Mouse (Mus musculus) heart, postnatal 10 days (tissue): ENCODE data around the gene Zfpm1. TPM values are rescaled to one million over a fixed set of nuclear protein-coding genes. Genes with fewer than 3 reads are reported as not detected.

ENCODE experiments used
- DNase-seq, 2 experiments: peaks; one replicate each; pipeline ENCODE4 v3.0.0; 2021
- intact Hi-C: fragments of 180-260 bp; cut with DNase I; formaldehyde crosslinking; loops from one replicate; pipeline ENCODE4 v1.15.1; 2025
- total RNA-seq, 2 experiments: library from RNA; stranded (reverse); gene quantifications; 2 replicates each; pipeline ENCODE4 v1.2.3; 2021

Gene Zfpm1
- total RNA-seq, 2 experiments from 2014 or later = 35.3 to 38.0 TPM

DNA sequence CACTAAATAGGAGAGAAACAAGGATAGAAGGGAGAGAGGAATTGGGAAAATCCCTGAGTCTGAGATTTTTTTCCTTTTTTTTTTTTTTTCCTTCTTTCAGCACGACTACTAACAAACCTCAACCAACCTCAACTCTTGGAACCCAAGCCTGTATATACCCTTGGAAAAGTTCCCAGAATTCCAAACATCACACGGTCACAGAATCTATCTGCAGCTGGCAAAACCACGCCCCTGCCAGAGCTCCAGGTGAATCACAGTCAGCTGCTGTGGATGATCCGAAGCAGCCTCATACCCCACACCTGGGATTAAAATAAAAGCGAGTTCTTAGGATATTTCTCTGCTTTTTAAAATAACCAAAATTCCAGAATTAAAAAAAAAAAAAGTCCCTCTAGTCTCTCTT is 60.4 kb downstream of the Zfpm1 start:
- DNase-seq = no peak
- intact Hi-C loops = no loop called here

DNA sequence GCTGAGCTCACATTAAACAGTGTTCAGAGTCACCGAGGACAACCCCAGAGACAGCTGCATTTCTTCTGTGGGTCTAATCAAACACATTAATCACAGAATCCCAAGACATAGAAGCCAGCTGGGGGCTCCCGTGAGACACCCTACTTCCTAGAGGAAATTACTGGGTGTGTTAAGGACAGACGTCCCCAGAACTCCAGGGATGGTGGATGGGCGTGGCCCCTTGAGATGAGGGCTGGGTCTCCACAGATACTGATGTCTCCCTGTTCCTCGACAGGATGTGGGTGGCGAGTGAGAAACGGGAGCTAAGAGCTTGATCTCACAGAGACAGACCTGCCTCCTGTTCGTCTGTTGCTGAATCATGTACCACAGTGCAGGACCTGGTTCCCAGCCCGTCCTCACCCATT is 60.9 kb downstream of the Zfpm1 start:
- intact Hi-C loops = no loop called here
- DNase-seq = peak; percentile 65 to 71

DNA sequence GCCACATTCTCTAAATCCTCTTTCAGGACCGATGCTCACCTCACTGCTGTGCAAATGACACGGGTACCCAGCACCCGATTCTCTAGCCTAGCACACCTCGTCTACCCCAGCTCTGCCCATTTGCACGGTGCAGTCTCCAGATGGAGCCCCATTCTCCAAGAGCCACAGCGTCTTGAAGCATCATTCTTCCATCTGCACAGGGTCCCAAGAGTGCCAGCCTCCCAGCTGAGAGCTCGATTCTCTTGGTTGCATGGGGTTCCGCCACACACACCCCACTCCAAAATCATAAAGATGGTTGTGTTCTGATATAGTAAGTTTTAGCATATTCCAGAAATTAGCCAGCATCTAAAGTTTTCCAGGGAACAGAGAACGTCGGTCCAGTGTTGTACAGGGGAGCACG is 61.4 kb downstream of the Zfpm1 start:
- DNase-seq = no peak
- intact Hi-C loops = no loop called here

DNA sequence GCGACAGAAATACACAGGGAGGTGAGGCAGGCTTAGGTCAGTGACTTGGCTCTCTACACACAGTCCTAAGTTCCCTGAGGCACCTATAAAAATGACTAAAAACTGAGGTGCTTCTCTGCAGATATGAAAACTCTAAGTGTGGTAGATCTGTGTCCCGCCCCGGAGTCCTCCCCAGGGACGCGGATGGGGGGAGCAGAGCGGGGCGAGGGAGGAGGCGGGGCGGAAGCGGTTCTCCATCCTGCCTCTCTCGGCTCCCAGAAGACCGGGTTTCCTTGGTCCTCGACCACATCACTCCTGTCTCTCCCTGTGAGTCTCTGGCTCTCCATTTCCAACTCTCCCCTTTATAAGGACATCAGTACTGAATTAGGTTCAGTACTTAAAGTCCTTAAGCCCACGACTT is 61.8 kb downstream of the Zfpm1 start:
- DNase-seq = peak; percentile 46 to 60
- intact Hi-C loops = loop anchor here (2.0 kb wide), 1 partner anchor 25 kb away; no protein-coding TSS in a partner anchor

DNA sequence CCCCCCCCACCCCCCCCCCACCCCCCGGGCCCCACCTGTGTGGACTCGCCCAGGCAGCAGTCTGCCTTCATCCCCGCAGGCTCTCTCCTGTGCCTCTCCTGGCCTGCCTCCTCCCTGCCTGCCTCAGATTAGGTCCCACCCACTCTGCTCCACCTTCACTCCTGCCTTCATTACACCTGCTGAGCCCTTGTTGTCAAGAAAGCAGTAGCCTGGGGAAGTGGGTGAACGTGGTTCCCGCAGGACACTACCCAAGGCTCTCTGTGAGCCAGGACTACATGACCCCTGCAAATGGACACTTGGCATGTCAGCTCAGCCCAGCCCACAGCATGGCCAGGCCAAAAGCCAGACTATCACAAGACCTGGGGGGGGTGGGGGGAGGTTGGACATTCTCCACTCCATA is 62.3 kb downstream of the Zfpm1 start:
- DNase-seq = no peak
- intact Hi-C loops = loop anchor here (2.0 kb wide), 1 partner anchor 25 kb away; no protein-coding TSS in a partner anchor

DNA sequence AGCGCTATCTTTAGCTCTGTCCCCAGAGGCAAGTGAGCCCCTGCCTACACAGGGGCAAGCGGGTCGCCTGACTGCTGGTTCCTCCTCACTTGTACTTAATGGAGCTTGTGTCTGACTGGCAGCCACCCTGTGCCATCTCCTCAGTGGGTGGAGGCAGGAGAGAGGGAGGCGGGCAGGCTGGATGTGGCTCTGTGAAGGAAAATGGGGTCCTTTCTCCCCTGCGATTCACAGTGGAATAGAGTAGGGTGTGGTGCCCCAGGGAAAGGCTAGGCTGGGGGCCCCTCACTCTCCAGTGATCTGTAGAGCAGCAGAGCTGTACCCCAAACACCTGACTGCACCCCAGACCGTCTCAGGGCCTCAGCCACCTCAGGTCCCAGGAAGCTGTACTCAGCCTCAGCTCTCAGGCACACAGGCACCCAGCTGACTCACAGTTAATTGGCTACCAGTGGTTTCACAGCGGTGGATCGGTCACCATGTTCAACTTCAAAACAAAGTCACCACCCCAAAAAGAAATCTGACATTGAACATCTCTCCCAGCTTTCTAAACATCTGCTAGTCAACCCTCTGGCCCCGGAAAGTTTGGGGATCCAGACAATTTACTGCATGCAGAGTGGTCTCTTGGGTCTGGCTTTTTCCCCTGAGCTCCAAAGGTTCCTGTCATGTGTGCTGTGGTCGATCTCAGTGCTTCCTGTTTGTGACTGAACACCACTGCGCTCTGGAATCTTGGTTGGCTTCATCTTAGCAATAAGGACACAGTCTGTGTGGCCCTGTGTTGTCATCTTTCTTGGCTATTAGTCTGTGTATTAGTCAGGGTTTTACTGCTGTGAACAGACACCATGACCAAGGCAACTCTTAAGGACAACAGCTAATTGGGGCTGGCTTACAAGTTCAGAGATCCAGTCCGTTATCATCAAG is 63.5 kb downstream of the Zfpm1 start:
- DNase-seq = no peak
- intact Hi-C loops = loop anchor here (2.0 kb wide), 1 partner anchor 23 kb away; no protein-coding TSS in a partner anchor

DNA sequence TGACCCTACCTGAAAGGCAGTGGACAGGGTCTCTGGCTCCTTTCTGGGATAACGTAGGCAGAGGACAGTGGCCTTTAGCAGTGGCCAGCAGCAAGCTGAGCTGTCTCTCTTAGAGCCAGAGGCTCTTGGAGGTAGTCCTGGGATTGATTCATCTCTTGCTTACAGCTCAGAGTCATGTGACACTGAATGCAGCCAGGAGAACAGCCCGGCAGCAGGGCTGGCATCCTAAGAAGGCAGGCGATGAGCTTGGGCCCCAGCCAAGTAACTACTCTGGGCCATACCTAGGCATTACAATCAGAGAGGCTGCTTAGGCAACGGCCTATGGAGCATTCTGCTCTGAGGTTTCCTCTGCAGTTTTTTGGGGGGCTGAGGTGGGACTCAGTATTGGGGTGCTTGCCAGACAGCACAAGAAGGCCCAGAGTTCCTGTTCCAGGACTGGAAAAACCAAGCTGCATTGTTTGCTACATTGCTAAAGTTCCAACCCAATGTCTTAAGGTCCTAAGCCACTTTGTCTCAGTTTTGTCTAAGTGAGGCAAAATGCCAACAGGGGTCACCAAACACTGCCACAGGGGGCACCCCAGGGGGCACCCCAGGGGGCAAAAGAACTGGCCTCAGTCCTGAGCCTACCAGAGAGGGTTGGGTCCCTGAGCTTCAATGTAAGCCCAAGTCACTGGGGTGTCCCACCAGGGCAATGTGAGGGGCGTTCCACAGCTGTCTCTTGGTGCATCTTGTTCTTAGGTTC is 66.0 kb downstream of the Zfpm1 start:
- DNase-seq = peak in 1 of 2 experiments; percentile 67
- intact Hi-C loops = no loop called here

DNA sequence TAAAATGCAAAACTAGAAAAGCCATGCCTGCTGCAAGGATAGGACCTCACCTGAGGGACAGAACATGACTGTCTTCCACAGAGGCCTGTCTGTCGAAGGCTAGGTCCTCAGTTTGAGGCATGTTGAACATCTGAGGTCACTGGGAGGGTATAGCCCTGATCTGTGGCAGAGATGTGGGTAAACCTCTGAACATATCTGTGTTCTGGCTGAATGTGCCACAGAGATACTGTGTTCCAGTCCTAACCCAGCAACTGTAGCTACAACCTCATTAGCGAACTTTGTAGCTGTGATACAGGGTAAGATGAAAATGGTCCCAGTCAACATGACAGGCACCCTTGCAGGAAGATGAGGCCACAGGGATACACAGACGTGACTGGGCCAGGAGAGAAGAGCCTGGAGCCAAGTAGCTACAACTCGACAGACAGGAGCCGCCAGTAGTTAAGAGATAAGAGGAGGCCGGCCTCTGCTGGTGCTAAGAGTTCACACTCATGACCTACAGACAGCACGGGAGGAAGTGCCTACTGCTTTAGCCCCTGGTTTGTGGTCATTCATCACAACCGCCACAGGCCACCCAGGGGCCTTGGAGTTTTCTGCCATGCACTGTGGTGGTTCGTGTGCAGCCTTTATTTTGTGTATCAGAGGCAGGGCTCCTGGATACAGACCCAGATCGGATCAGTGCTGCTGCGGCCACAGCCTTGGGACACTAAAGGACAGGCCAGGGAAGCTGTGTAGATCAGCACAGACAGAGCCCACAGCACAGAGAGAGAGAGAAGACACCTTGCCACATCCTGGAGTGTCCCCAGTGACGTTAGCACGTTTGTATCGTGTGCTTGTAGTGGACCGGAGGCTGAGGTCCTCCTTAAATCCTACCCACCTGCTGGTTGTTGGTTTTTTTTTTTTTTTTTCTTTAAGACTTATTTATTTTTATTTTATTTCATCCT is 67.7 kb downstream of the Zfpm1 start:
- intact Hi-C loops = no loop called here
- DNase-seq = peak in 1 of 2 experiments; percentile 40

DNA sequence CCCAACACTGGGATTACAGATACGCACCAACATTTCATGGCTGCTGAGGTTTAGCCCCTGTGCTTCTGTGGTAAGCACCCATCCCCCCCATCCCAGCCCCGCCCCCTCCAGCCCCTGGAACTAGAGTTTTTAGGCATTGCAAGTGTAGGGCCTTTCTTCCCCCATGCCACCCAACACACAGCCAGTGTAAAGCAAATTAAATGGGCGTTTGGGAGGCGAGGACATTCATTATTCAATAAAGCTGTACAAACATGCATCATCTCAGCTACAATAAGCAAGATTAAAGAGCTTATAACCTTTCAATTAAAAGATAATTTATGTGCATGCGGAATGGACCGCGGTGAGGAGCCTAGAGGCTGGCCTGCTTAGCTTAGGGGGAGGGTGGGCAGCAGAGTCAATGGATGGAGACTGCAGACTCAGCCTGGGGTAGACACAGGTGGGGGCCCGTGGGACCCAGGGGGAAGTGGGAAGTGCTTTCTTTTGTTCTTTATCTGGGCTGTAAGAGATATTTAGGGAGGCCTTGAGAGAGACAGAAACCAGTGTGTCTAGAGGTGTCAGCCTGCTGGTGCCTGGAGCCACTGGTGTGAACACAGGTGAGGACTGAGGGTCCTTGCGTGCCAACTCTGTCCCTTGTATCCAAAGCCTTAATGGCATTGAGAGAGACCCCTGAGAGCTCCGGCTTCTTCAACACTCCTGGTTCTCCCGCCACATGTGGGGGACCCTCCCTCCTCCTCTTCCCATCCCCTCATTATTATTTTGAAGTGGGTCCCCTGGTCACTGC is 68.6 kb downstream of the Zfpm1 start:
- intact Hi-C loops = no loop called here
- DNase-seq = no peak

DNA sequence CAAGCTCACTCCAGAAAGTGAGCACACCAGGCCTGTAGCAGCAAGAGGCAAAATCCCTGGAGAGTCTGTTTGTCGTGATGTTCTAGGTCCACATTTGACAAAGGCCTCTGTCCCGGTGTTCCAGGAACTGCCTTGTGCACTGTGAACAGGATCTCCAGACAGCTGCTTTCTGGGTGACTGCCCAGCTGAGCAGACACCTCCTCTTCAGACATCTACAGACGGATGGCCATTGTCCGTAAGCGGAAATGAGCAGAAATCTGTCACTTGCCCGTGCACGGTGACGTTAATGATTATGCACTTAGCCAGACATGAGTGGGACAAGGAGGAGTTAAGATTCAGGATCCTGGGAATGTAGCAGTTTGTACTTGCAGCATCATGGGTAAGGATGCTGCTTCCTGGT is 72.2 kb downstream of the Zfpm1 start:
- DNase-seq = no peak
- intact Hi-C loops = no loop called here

DNA sequence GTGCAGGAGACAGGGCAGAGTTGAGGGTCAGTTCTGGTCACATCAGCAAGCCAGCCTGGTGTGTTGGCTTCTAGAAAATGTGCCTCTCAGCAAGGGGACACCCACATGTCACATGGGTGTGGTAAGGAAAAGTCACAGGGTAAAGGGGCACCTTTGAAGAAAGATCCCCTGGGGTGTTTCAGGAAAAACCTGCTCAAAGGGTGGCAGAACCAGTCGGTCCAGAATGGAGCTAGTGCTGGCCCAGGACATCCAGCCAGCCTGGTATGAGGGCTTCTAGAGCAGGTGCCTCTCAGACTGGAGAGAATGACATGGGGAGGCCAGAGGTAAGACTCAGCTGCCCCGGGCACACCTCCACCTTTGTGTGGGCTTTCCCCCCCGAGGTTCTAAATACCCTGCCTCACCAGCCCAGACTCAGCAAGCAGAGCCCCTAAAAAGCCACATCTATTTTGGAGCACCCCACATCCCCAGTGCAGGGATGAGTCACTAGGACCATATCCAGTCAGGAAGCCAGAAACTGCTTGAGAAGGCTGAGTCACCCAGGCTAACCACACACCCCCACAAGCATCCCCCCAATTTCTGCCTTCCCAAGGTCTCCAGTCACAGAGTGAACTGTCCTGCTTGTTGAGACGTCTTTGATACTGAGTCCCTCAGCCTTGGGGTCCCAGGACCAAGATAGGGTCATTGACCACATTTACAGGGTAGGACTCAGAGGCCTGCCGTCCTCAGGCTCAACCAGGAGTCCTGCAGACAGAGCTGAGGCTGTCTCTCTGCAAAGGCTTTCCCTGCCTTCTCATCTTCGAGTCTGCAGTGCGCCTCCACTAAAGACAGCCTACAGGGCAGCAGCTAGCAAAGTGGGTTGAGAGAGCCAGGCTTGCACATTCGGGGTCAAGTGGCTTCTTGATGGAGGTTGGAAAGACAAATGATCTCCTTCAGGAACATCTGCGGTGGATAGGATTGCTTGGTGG is 74.0 kb downstream of the Zfpm1 start:
- intact Hi-C loops = no loop called here
- DNase-seq = no peak

DNA sequence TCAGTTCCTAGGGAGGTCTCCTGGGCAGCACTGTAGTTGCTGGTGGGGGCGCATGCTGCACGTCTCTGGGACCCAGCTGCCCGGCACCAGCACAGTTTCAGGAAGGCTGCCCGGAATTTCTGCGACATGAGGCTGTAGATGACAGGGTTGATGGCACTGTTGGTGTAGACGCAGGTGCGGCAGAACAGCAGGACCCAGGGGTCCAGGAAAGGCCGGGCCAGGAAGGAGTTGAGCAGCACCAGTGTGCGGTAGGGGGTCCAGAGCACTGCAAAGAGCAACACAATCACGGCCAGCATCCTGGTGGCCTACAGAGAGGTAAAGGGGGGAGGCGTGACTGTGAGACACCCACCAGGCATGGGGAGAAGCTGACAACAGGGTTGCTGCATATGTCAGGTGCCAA is 75.3 kb downstream of the Zfpm1 start:
- no peak for DNase-seq
- intact Hi-C loops = no loop called here

DNA sequence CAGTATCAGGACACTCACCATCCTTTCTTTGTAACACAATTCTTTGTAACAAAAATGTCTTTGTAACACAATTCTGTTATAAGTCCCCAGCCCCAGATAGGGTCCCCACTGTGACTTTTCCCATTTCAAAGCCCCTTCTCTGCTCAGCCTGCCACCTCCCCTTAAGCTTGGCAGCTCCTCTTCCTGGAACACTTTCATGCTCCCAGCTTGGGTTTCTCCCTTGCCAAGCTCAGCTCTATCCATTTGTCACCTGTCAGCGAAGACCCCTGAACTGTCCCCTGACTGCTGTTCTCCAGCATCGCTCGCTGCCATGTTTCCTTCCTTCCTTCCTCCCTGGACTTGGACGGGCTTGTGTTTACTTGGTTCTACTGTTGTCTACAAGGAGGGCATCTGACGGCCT is 75.7 kb downstream of the Zfpm1 start:
- intact Hi-C loops = no loop called here
- DNase-seq = no peak

DNA sequence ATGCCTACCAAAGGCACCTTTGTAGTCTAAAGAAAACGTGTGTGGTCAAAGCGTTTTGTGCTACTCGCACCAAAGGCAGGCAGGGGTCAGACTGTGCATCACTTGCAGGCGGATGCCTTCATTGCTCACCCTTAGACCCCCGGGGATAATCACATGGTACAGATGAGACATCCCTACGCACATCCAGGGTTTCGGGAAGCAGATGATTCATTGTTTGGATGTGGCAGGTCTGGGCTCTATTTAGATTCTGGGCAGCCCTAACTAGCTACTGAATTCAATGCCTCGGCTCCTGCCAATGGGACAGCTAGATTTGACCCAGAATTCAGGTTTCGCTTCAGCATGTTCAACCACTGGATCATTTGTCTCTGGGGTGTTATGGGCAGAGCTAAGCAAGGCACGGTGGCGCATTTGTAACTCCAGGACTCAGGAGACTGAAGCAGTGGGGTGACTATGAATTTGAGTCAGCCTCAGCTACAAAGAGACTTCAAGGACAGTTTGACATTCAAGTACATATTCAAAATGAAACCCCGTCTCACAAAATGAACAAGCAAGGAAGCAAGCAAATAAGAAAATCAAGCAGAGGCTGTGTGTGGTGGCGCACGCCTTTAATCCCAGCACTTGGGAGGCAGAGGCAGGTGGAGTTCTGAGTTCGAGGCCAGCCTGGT is 77.3 kb downstream of the Zfpm1 start:
- intact Hi-C loops = no loop called here
- DNase-seq = no peak

DNA sequence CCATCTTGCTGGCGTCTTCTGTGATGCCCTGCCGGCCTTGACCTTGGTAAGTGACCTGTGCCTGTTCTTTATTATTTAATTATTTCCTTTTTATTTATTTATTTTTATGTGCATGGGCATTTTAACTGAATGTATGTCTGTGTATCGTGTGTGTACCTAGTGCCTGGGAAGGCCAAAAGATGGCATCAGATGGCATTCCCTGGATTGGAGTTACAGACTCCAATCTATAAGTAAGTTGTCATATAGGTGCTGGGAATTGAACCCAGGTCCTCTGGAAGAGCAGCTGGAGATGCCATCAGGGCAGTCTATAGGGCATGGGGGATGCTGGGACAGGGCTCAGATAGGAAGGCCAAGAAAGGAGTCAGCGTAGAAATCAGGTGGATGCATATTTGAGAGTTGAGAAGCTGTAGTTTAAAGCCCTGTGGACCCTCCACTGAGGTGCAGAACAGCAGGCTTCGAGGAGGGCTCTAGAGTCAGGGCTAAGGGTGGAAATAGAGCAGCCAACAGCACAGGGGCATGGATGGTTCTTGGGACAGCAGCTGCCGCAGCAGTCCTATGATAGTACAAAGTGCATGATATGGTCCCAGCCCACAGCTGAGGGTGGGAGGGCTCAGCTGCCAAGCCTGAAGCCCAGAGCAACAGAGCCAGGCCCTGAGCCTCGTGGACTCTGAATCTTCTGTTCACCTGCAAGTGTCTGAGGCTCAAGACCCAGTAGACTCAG is 78.9 kb downstream of the Zfpm1 start, which contains the start of gene Trhr2:
Trhr2 (minus strand) TSS at position 51 of the 721 bp plus-strand sequence.
- intact Hi-C loops = no loop called here
- DNase-seq = no peak

DNA sequence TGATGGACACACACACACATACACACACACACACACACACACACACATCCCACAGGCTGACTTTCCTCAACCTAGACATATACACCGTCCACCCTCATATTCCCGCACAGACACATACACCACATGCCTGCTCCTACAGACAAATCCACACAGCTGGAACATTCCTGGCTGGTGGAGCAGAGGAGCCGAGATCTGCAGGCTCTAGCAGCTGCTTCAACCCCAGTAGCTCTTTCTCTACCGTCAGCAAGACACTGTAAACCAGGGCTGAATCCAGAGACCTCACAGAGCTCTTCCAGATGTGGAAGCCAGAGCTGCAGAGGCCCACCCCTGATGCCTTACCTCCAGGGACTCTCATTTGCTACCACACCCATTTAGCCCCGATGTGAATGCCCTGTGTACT is 80.3 kb downstream of the Zfpm1 start:
- intact Hi-C loops = no loop called here
- DNase-seq = no peak

DNA sequence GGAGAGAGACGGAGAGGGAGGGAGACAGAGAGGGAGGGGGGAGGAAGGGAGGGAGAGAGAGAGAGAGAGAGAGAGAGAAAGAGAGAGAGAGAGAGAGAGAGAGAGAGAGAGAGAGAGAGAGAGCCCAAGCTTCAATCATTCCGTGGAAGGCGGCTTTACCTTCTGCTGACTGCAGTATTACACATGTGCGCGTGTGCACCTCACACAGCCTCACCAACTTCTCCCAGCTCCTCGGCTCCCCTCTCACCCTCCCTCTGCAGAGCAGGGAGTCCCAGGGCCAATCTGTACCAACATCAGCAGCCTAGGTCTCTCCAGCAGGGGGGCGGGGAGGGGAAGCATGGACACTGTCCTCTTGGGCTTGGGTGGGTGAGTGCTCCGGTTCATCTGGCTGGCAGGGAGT is 81.0 kb downstream of the Zfpm1 start:
- intact Hi-C loops = no loop called here
- DNase-seq = no peak
